Mouse (Mus musculus) liver, embryonic 14.5 days (tissue): ENCODE results near the gene Calhm1. TPM values are rescaled to one million over a fixed set of nuclear protein-coding genes. Genes with fewer than 3 reads are reported as not detected.

Source experiments
- ATAC-seq: fragments of 200-750 bp; cut with Nextera tagmentation; 2 replicates; pipeline ENCODE4 v1.8.0; 2017; ENCODE audit warnings: moderate number of reproducible peaks, mild to moderate bottlenecking, moderate library complexity; ENCODE audit not compliant: insufficient read depth
- DNase-seq, 3 experiments: peaks; one replicate each; pipeline ENCODE4 v3.0.0-alpha.2; 2012 to 2013; ENCODE audit warnings: low read depth in 3 of 3, low spot score in 3 of 3
- H3K27ac ChIP-seq: fragments of 300-500 bp; sonication (generic); 2 replicates; pipeline ENCODE4 v1.5.1; 2014; ENCODE audit warnings: moderate library complexity, mild to moderate bottlenecking, control low read depth, inconsistent platforms
- H3K27me3 ChIP-seq: fragments of 300-500 bp; sonication (generic); 2 replicates; pipeline ENCODE4 v1.6.1; 2014; ENCODE audit warnings: mild to moderate bottlenecking, low read length, moderate library complexity; ENCODE audit not compliant: control insufficient read depth, insufficient read depth
- H3K36me3 ChIP-seq: fragments of 300-500 bp; sonication (generic); replicated peaks from 2 replicates; pipeline ENCODE4 v1.6.1; 2014; ENCODE audit warnings: low read depth; ENCODE audit not compliant: control insufficient read depth, insufficient read depth
- H3K4me1 ChIP-seq, 2 experiments: fragments of 200-500 bp in 1 of 2; fragments of 300-500 bp in 1 of 2; sonication (generic) in 1 of 2; replicated peaks; 2 replicates each; pipeline ENCODE4 v1.6.1; 2012 to 2014; ENCODE audit warnings: antibody characterized with exemption in 1 of 2, inconsistent platforms in 1 of 2, low read length in 1 of 2; ENCODE audit not compliant: control insufficient read depth in 2 of 2, insufficient read depth in 2 of 2
- H3K4me2 ChIP-seq: fragments of 300-500 bp; sonication (generic); 2 replicates; pipeline ENCODE4 v1.6.1; 2014; ENCODE audit warnings: low read depth, mild to moderate bottlenecking, control low read depth, moderate library complexity
- H3K4me3 ChIP-seq, 2 experiments: fragments of 200-500 bp in 1 of 2; fragments of 300-500 bp in 1 of 2; sonication (generic) in 1 of 2; 2 replicates each; pipeline ENCODE4 v1.5.1; 2012 to 2014; ENCODE audit warnings: low read depth in 2 of 2, low read length in 2 of 2, mild to moderate bottlenecking in 2 of 2, control low read depth in 1 of 2, inconsistent platforms in 1 of 2, moderate library complexity in 1 of 2; ENCODE audit not compliant: insufficient read depth in 1 of 2
- H3K9ac ChIP-seq: fragments of 300-500 bp; sonication (generic); replicated peaks from 2 replicates; pipeline ENCODE4 v1.6.1; 2014; ENCODE audit warnings: mild to moderate bottlenecking, control low read depth, moderate library complexity
- H3K9me3 ChIP-seq: fragments of 300-500 bp; sonication (generic); 2 replicates; pipeline ENCODE4 v1.6.1; 2016; ENCODE audit warnings: low read length, mixed read lengths; ENCODE audit not compliant: control insufficient read depth
- CTCF ChIP-seq: IDR thresholded peaks from 2 replicates; pipeline ENCODE4 v1.5.1; 2016; ENCODE audit warnings: antibody characterized with exemption, low read depth, control low read depth
- EP300 ChIP-seq: IDR thresholded peaks from 2 replicates; pipeline ENCODE4 v1.6.1; 2016; ENCODE audit warnings: antibody characterized with exemption, low read depth
- WGBS: fragments of 180-500 bp; shearing (Covaris S2); extraction: QIAGEN DNeasy Blood & Tissue Kit; methylation state at CpG from one replicate; pipeline ENCODE4 v1.1.7; 2014; ENCODE audit not compliant: insufficient replicate concordance; 5-methylcytosine and 5-hydroxymethylcytosine counted together
- polyA plus RNA-seq, 2 experiments: library from polyadenylated mRNA; depleted of rRNA in 1 of 2; stranded (reverse) in 1 of 2; unstranded in 1 of 2; fragments of >200 nt; fragmentation: Nextera tagmentation in 1 of 2; extraction: Ambion mirVana in 1 of 2; gene quantifications; 2 replicates each; pipeline versions ENCODE4 v1.2.1 to v1.2.3; 2012 to 2014

Gene Calhm1
- polyA plus RNA-seq (2012; rRNA removed) (not detected in 2 replicates), polyA plus RNA-seq (2014; fragmentation: Nextera tagmentation; extraction: Ambion mirVana) (not detected in 2 replicates)

GRCm38 (mm10) chr19:47144154-47144553, at the start of gene Calhm1:
TSS of gene Calhm1 (minus strand) at chr19:47144254.
- Histone ChIP-seq H3K9me3 (no peaks in the 10 kb centered on the region), H3K27ac (no peak within 1 kb of the TSS), H3K4me1 (no peaks in the 10 kb centered on the region), H3K4me2 (no peak within 1 kb of the TSS), H3K4me3 (no peak within 1 kb of the TSS), H3K36me3 (no peaks in the 10 kb centered on the region), H3K27me3 (no peaks in the 10 kb centered on the region), H3K9ac (no peak within 1 kb of the TSS)
- TF ChIP-seq CTCF (no peak), EP300 (no peak)
- DNase-seq (no peak), ATAC-seq (no peak)
- WGBS: 81% methylated on average over 6 of the region's 6 CpGs

DNA sequence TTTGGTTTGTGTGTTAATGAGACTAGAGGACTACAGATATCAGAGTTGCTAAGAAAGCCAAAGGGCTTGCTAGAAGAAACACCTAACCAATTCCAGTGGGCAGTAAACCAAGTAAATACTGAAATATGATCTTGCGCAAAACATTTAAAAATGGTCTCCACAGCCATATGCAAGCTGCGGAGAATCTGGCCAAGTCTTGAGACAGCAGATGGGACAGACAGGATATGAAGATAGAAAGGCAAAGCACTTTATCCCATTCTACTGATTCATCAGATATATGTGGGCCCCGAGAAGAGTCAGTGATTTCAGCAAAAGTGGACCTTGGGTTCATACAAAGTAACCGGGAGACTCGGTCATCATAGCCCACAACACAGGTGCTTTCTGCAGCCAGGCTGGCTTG, 48.1 kb upstream of the Calhm1 start:
- ATAC-seq: no peak
- no peak for DNase-seq
- WGBS: 80% methylated on average over 5 of the region's 5 CpGs
- TF ChIP-seq EP300: no peak
- TF ChIP-seq CTCF: no peak
- Histone ChIP-seq H3K4me1 (no peaks in the 10 kb centered on the region), H3K4me2 (no peak overlapping the region), H3K36me3 (no peaks in the 10 kb centered on the region), H3K27ac (no peak overlapping the region), H3K9me3 (no peaks in the 10 kb centered on the region), H3K9ac (no peak overlapping the region), H3K27me3 (no peaks in the 10 kb centered on the region), H3K4me3 (no peak overlapping the region)

DNA sequence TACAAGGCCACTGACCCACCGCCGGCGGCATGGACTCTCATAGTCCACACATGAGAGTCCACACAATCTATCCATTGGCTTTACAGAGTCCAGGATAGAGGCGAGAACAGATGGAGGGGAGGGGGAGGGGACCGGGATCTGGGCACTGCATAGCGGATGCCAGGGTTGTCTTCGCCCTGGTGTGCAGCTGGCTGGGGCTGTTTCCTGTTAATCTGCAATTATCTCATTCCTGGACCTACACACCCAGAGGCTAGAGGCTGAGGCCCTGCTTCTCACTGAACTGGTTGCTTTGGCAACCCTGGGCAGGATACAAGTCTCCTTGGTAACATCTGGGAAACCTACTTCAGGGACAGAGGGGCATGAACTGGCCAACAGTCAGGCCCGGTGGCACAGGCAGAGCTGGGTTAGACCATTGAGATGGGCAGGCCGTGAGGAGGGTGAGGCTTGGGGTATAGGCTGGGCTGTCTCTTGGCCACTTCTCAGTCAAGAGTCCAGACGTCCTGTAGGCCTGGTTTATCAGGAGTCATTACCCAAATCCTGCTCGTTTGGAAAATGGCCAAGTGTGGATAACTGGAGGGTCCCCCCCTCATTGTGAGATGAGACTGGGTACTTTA, 44.6 kb upstream of the Calhm1 start:
- no peaks in the 10 kb centered on the region for H3K9me3 ChIP-seq
- H3K27me3 ChIP-seq: no peaks in the 10 kb centered on the region
- H3K9ac ChIP-seq: no peak overlapping the region
- 57% methylated on average over 11 of the region's 11 CpGs for WGBS
- H3K4me2 ChIP-seq: no peak overlapping the region
- no peaks in the 10 kb centered on the region for H3K4me1 ChIP-seq
- H3K27ac ChIP-seq: no peak overlapping the region
- H3K4me3 ChIP-seq: no peak overlapping the region
- no peaks in the 10 kb centered on the region for H3K36me3 ChIP-seq
- no peak for TF ChIP-seq CTCF
- TF ChIP-seq EP300: no peak
- no peak for DNase-seq
- ATAC-seq: no peak

- no peaks in the 10 kb centered on the region for H3K4me1 ChIP-seq
- H3K27ac ChIP-seq: no peak overlapping the region
- no peak for ATAC-seq
- no peak overlapping the region for H3K9ac ChIP-seq
- no peaks in the 10 kb centered on the region for H3K9me3 ChIP-seq
- DNase-seq: no peak
- TF ChIP-seq EP300: no peak
- no peaks in the 10 kb centered on the region; the same call in 1 of the 2 replicates for H3K27me3 ChIP-seq
- H3K4me2 ChIP-seq: no peak overlapping the region
- no peaks in the 10 kb centered on the region for H3K36me3 ChIP-seq
- 39% methylated on average over 15 of the region's 15 CpGs for WGBS
- H3K4me3 ChIP-seq: no peak overlapping the region
These were observed 42.6 kb upstream of the Calhm1 start for GRCm38 (mm10) chr19:47186514-47187275.

GRCm38 (mm10) chr19:47184736-47185135, 40.7 kb upstream of the Calhm1 start:
- DNase-seq (no peak), ATAC-seq (no peak)
- H3K9me3 ChIP-seq: no peaks in the 10 kb centered on the region
- H3K4me3 ChIP-seq: no peak overlapping the region
- no peak overlapping the region for H3K4me2 ChIP-seq
- TF ChIP-seq EP300: no peak
- no peak for TF ChIP-seq CTCF
- 36% methylated on average over 4 of the region's 4 CpGs for WGBS
- no peak overlapping the region for H3K9ac ChIP-seq
- no peaks in the 10 kb centered on the region for H3K4me1 ChIP-seq
- peaks cover 16% of the 10 kb centered on the region for H3K27me3 ChIP-seq
- H3K27ac ChIP-seq: no peak overlapping the region
- H3K36me3 ChIP-seq: no peaks in the 10 kb centered on the region
